Comparison of ENCODE assay signal across 19 mouse cellular contexts in genomic region chr5:74029787-74030186, GRCm38 (mm10). TPM values are rescaled to one million over a fixed set of nuclear protein-coding genes. Genes with fewer than 3 reads are reported as not detected.
A peak's percentile ranks its signal among the peaks of the same experiment; 100 is the strongest.
DNase-seq lines count a peak whose midpoint lies in the region; ATAC-seq and TF ChIP-seq lines count a peak whose summit lies in the region.
"Had no signal": no experiment of that assay in that cellular context is flagged by ENCODE, and none has a peak within 500 bp of the region (broad histone marks: within the 10 kb centered on the region; RNA-seq: fewer than 3 reads in every experiment).

No protein-coding gene starts in this region.

- H3K4me2 ChIP-seq in intestine, embryonic 15.5 days (replicated peaks): no peak overlapping the region
- H3K4me2 ChIP-seq in stomach, embryonic 15.5 days: no peak overlapping the region
- H3K4me2 ChIP-seq: forebrain, embryonic 12.5 days; heart, embryonic 11.5 days; hindbrain, embryonic 12.5 days; liver, embryonic 11.5 days; lung, embryonic 15.5 days had no signal

- ATAC-seq in Patski: peak; percentile 73
- peak; percentile 92 for ATAC-seq in intestine, embryonic 15.5 days
- ATAC-seq in stomach, embryonic 15.5 days (ENCODE audit: insufficient read depth, low FRiP score, low read depth): peak; percentile 75; the same call in 1 of the 2 replicates

- H3K4me1 ChIP-seq in intestine, embryonic 15.5 days (replicated peaks): peaks cover 11% of the 10 kb centered on the region
- peaks cover 6% of the 10 kb centered on the region; the same call in 1 of the 2 replicates for H3K4me1 ChIP-seq in stomach, embryonic 15.5 days
- H3K4me1 ChIP-seq: hindbrain, embryonic 12.5 days had no signal

- no peak overlapping the region for H3K9ac ChIP-seq in intestine, embryonic 15.5 days
- H3K9ac ChIP-seq in stomach, embryonic 15.5 days: no peak overlapping the region
- H3K9ac ChIP-seq: forebrain, embryonic 12.5 days; hindbrain, embryonic 12.5 days; lung, embryonic 15.5 days had no signal

- 47% methylated on average over 7 of the region's 7 CpGs for WGBS in intestine, embryonic 15.5 days
- WGBS in stomach, embryonic 15.5 days: 45% methylated on average over 7 of the region's 7 CpGs

- POLR2A ChIA-PET in Patski (lab: Charles Lee): no interaction called here

- peaks cover 9% of the 10 kb centered on the region; the same call in 1 of the 2 replicates for H3K36me3 ChIP-seq in intestine, embryonic 15.5 days
- peaks cover 14% of the 10 kb centered on the region; the same call in 1 of the 2 replicates for H3K36me3 ChIP-seq in stomach, embryonic 15.5 days

- in situ Hi-C loops in Patski (cut with MboI; ENCODE audit: low pct_unique_long_range_greater_than_20kb): no loop called here

- H3K27ac ChIP-seq in layer of hippocampus, adult 2 months: peak overlapping the region; percentile 7; the same call in 1 of the 2 replicates
- no peak overlapping the region for H3K27ac ChIP-seq in intestine, embryonic 15.5 days
- 0 out of 2 replicates have a peak overlapping the region, but pooled peaks have one; percentile 2 for H3K27ac ChIP-seq in stomach, embryonic 15.5 days
- H3K27ac ChIP-seq: forebrain, embryonic 12.5 days; gastrocnemius, adult 2 months; hindbrain, embryonic 12.5 days; left cerebral cortex, adult 2 months; lung, embryonic 15.5 days had no signal

- DNase-seq in layer of hippocampus, adult 2 months (ENCODE audit: low spot score in 2 of 2): no peak
- no peak for DNase-seq in layer of hippocampus, postnatal 36 days
- DNase-seq in Patski (ENCODE audit: low read depth, low spot score): no peak
- DNase-seq in right cerebral cortex, postnatal 36 days (ENCODE audit: low spot score in 2 of 2): no peak
- no peak for DNase-seq in left cerebral cortex, postnatal 36 days (ENCODE audit: low spot score in 2 of 2)
- DNase-seq: cerebellum, adult 9-11 months; gastrocnemius, adult 2 months; heart, postnatal 14 days; kidney, adult 18-20 months; right cerebral cortex, adult 18-20 months; thymus, adult 2 months had no signal

- no peaks in the 10 kb centered on the region for H3K9me3 ChIP-seq in intestine, embryonic 15.5 days
- no peaks in the 10 kb centered on the region for H3K9me3 ChIP-seq in stomach, embryonic 15.5 days
- H3K9me3 ChIP-seq: forebrain, embryonic 12.5 days; hindbrain, embryonic 12.5 days; lung, embryonic 15.5 days had no signal

- CTCF ChIA-PET in Patski (lab: Charles Lee): interaction anchor here (0.8 kb wide), 1 partner anchor 18 kb away, joined by 3 read pairs; no protein-coding TSS in a partner anchor

- no peak overlapping the region for H3K4me3 ChIP-seq in layer of hippocampus, adult 2 months
- no peak overlapping the region for H3K4me3 ChIP-seq in intestine, embryonic 15.5 days (replicated peaks)
- H3K4me3 ChIP-seq in stomach, embryonic 15.5 days (replicated peaks): no peak overlapping the region
- H3K4me3 ChIP-seq: forebrain, embryonic 12.5 days; gastrocnemius, adult 2 months; hindbrain, embryonic 12.5 days; left cerebral cortex, adult 2 months; lung, embryonic 15.5 days had no signal

- TF ChIP-seq CTCF in layer of hippocampus, adult 2 months (conservative IDR thresholded peaks at IDR 0.05): no peak
- TF ChIP-seq CTCF in Patski (IDR thresholded peaks at IDR 0.05): no peak

- intact Hi-C loops in left cerebral cortex, postnatal 36 days (cut with DNase I): no loop called here

- H3K27me3 ChIP-seq in Patski: no peaks in the 10 kb centered on the region
- H3K27me3 ChIP-seq in intestine, embryonic 15.5 days (replicated peaks): no peaks in the 10 kb centered on the region
- H3K27me3 ChIP-seq in stomach, embryonic 15.5 days (replicated peaks): no peaks in the 10 kb centered on the region
- H3K27me3 ChIP-seq: forebrain, embryonic 12.5 days; hindbrain, embryonic 12.5 days; lung, embryonic 15.5 days had no signal

RNA-seq across cellular contexts. Expression of gene Usp46, which starts 38.4 kb away (rescaled TPM):
- total RNA-seq in layer of hippocampus, adult 2 months (2021): 100 to 1,000 TPM; 135 to 138 TPM
- 100 to 1,000 TPM; 129 to 137 TPM for total RNA-seq in layer of hippocampus, postnatal 36 days (2021)
- 21.0 TPM for polyA plus RNA-seq in Patski (2021)
- polyA plus RNA-seq in intestine, embryonic 15.5 days (2015; fragmentation: Nextera tagmentation; extraction: Ambion mirVana): 18.7 and 22.9 TPM in 2 replicates
- 27.4 and 27.7 TPM in 2 replicates for polyA plus RNA-seq in stomach, embryonic 15.5 days (2015; fragmentation: Nextera tagmentation; extraction: Ambion mirVana)
- total RNA-seq in left cerebral cortex, postnatal 36 days (2021): 100 to 1,000 TPM; 138 to 142 TPM
